Mouse (Mus musculus): Measurements from ENCODE around the gene Gnl3. TPM values are rescaled to one million over a fixed set of nuclear protein-coding genes. Genes with fewer than 3 reads are reported as not detected.

Gnl3 gene
- polyA plus RNA-seq (2014; fragmentation: Nextera tagmentation; extraction: Ambion mirVana): 126 and 129 TPM in 2 replicates

- H3K4me3 ChIP-seq (ENCODE audit: low read depth, low read length): peak within 1 kb of the TSS; percentile 64
- no peaks in the 10 kb centered on the region for H3K27me3 ChIP-seq (ENCODE audit: control insufficient read depth, insufficient read depth, low read length)
- peak within 1 kb of the TSS; percentile 97 for H3K9ac ChIP-seq (ENCODE audit: low read length)
- H3K4me2 ChIP-seq (ENCODE audit: low read depth, severe bottlenecking): peak within 1 kb of the TSS; percentile 49
- H3K4me1 ChIP-seq (ENCODE audit: control insufficient read depth, insufficient read depth, low read length): peaks cover 9% of the 10 kb centered on the region
- under 1% methylated on average over 51 of the region's 53 CpGs for WGBS
- ATAC-seq (ENCODE audit: insufficient number of reproducible peaks, low FRiP score, low TSS enrichment, low read depth) (peak; percentile 90), DNase-seq (ENCODE audit: low spot score) (peak; percentile 97)
- H3K9me3 ChIP-seq (ENCODE audit: control insufficient read depth, low read length): no peaks in the 10 kb centered on the region
- H3K36me3 ChIP-seq (ENCODE audit: control insufficient read depth, insufficient read depth, low read length): peaks cover 19% of the 10 kb centered on the region
- peak within 1 kb of the TSS; percentile 97 for H3K27ac ChIP-seq (replicated peaks; ENCODE audit: low read depth, low read length)
Measured at GRCm38 (mm10) chr14:31018860-31019291, at the start of gene Gnl3, which contains the start of gene Pbrm1. Gene Gnl3, minus strand, starts transcription at chr14:31019152. Gene Pbrm1, plus strand, starts transcription at chr14:31019138.

GRCm38 (mm10) chr14:31062277-31062676, 43.3 kb upstream of the Gnl3 start:
- Histone ChIP-seq H3K4me1 (ENCODE audit: control insufficient read depth, insufficient read depth, low read length) (no peaks in the 10 kb centered on the region), H3K4me3 (ENCODE audit: low read depth, low read length) (no peak overlapping the region), H3K27me3 (ENCODE audit: control insufficient read depth, insufficient read depth, low read length) (no peaks in the 10 kb centered on the region), H3K4me2 (ENCODE audit: low read depth, severe bottlenecking) (no peak overlapping the region), H3K9me3 (ENCODE audit: control insufficient read depth, low read length) (no peaks in the 10 kb centered on the region), H3K27ac (replicated peaks; ENCODE audit: low read depth, low read length) (no peak overlapping the region), H3K9ac (ENCODE audit: low read length) (no peak overlapping the region), H3K36me3 (ENCODE audit: control insufficient read depth, insufficient read depth, low read length) (peaks cover 17% of the 10 kb centered on the region)
- 79% methylated on average over 1 of the region's 1 CpGs for WGBS
- ATAC-seq (ENCODE audit: insufficient number of reproducible peaks, low FRiP score, low TSS enrichment, low read depth) (no peak), DNase-seq (ENCODE audit: low spot score) (no peak)

- H3K4me3 ChIP-seq (ENCODE audit: low read depth, low read length): no peak overlapping the region
- DNase-seq (ENCODE audit: low spot score) (no peak), ATAC-seq (ENCODE audit: insufficient number of reproducible peaks, low FRiP score, low TSS enrichment, low read depth) (no peak)
- H3K27me3 ChIP-seq (ENCODE audit: control insufficient read depth, insufficient read depth, low read length): no peaks in the 10 kb centered on the region
- no peak overlapping the region for H3K9ac ChIP-seq (ENCODE audit: low read length)
- H3K4me2 ChIP-seq (ENCODE audit: low read depth, severe bottlenecking): no peak overlapping the region
- 89% methylated on average over 1 of the region's 1 CpGs for WGBS
- H3K9me3 ChIP-seq (ENCODE audit: control insufficient read depth, low read length): no peaks in the 10 kb centered on the region
- no peak overlapping the region for H3K27ac ChIP-seq (replicated peaks; ENCODE audit: low read depth, low read length)
- no peaks in the 10 kb centered on the region for H3K4me1 ChIP-seq (ENCODE audit: control insufficient read depth, insufficient read depth, low read length)
- H3K36me3 ChIP-seq (ENCODE audit: control insufficient read depth, insufficient read depth, low read length): peaks cover 16% of the 10 kb centered on the region
Measured at GRCm38 (mm10) chr14:31045817-31046216, 26.9 kb upstream of the Gnl3 start.

- no peak overlapping the region for H3K9ac ChIP-seq (ENCODE audit: low read length)
- H3K4me2 ChIP-seq (ENCODE audit: low read depth, severe bottlenecking): no peak overlapping the region
- no peak for DNase-seq (ENCODE audit: low spot score)
- no peak overlapping the region for H3K4me3 ChIP-seq (ENCODE audit: low read depth, low read length)
- no peaks in the 10 kb centered on the region for H3K27me3 ChIP-seq (ENCODE audit: control insufficient read depth, insufficient read depth, low read length)
- no peaks in the 10 kb centered on the region for H3K9me3 ChIP-seq (ENCODE audit: control insufficient read depth, low read length)
- no peak for ATAC-seq (ENCODE audit: insufficient number of reproducible peaks, low FRiP score, low TSS enrichment, low read depth)
- H3K36me3 ChIP-seq (ENCODE audit: control insufficient read depth, insufficient read depth, low read length): peaks cover 16% of the 10 kb centered on the region
- no peak overlapping the region for H3K27ac ChIP-seq (replicated peaks; ENCODE audit: low read depth, low read length)
- H3K4me1 ChIP-seq (ENCODE audit: control insufficient read depth, insufficient read depth, low read length): no peaks in the 10 kb centered on the region
- 95% methylated on average over 5 of the region's 5 CpGs for WGBS
Measured at GRCm38 (mm10) chr14:31045296-31045695, 26.3 kb upstream of the Gnl3 start.

GRCm38 (mm10) chr14:31025785-31026184, 6.8 kb upstream of the Gnl3 start:
- H3K27me3 ChIP-seq (ENCODE audit: control insufficient read depth, insufficient read depth, low read length): no peaks in the 10 kb centered on the region
- no peak overlapping the region for H3K4me3 ChIP-seq (ENCODE audit: low read depth, low read length)
- H3K9ac ChIP-seq (ENCODE audit: low read length): no peak overlapping the region
- ATAC-seq (ENCODE audit: insufficient number of reproducible peaks, low FRiP score, low TSS enrichment, low read depth): no peak
- H3K36me3 ChIP-seq (ENCODE audit: control insufficient read depth, insufficient read depth, low read length): peaks cover 27% of the 10 kb centered on the region
- H3K27ac ChIP-seq (replicated peaks; ENCODE audit: low read depth, low read length): no peak overlapping the region
- H3K4me1 ChIP-seq (ENCODE audit: control insufficient read depth, insufficient read depth, low read length): no peaks in the 10 kb centered on the region
- DNase-seq (ENCODE audit: low spot score): no peak
- WGBS: 82% methylated on average over 3 of the region's 3 CpGs
- no peaks in the 10 kb centered on the region for H3K9me3 ChIP-seq (ENCODE audit: control insufficient read depth, low read length)
- no peak overlapping the region for H3K4me2 ChIP-seq (ENCODE audit: low read depth, severe bottlenecking)

GRCm38 (mm10) chr14:31022579-31022978, 3.6 kb upstream of the Gnl3 start:
- WGBS: 74% methylated on average over 1 of the region's 1 CpGs
- Histone ChIP-seq H3K4me3 (ENCODE audit: low read depth, low read length) (no peak overlapping the region), H3K36me3 (ENCODE audit: control insufficient read depth, insufficient read depth, low read length) (peaks cover 21% of the 10 kb centered on the region), H3K27ac (replicated peaks; ENCODE audit: low read depth, low read length) (no peak overlapping the region), H3K9me3 (ENCODE audit: control insufficient read depth, low read length) (no peaks in the 10 kb centered on the region), H3K4me2 (ENCODE audit: low read depth, severe bottlenecking) (no peak overlapping the region), H3K4me1 (ENCODE audit: control insufficient read depth, insufficient read depth, low read length) (peaks cover 8% of the 10 kb centered on the region), H3K9ac (ENCODE audit: low read length) (no peak overlapping the region), H3K27me3 (ENCODE audit: control insufficient read depth, insufficient read depth, low read length) (no peaks in the 10 kb centered on the region)
- no peak for ATAC-seq (ENCODE audit: insufficient number of reproducible peaks, low FRiP score, low TSS enrichment, low read depth)
- no peak for DNase-seq (ENCODE audit: low spot score)

- ATAC-seq (ENCODE audit: insufficient number of reproducible peaks, low FRiP score, low TSS enrichment, low read depth): peak; percentile 89
- Histone ChIP-seq H3K27ac (replicated peaks; ENCODE audit: low read depth, low read length) (peak overlapping the region; percentile 97), H3K27me3 (ENCODE audit: control insufficient read depth, insufficient read depth, low read length) (no peaks in the 10 kb centered on the region), H3K36me3 (ENCODE audit: control insufficient read depth, insufficient read depth, low read length) (peaks cover 15% of the 10 kb centered on the region), H3K4me3 (ENCODE audit: low read depth, low read length) (peak overlapping the region; percentile 64), H3K4me2 (ENCODE audit: low read depth, severe bottlenecking) (peak overlapping the region; percentile 49), H3K4me1 (ENCODE audit: control insufficient read depth, insufficient read depth, low read length) (peaks cover 9% of the 10 kb centered on the region), H3K9ac (ENCODE audit: low read length) (peak overlapping the region; percentile 97), H3K9me3 (ENCODE audit: control insufficient read depth, low read length) (no peaks in the 10 kb centered on the region)
- 8% methylated on average over 36 of the region's 56 CpGs for WGBS
- DNase-seq (ENCODE audit: low spot score): peak; percentile 84
Measured at GRCm38 (mm10) chr14:31019331-31020205, 616 bp upstream of the Gnl3 start.

- WGBS: 1% methylated on average over 2 of the region's 2 CpGs
- DNase-seq (ENCODE audit: low spot score) (no peak), ATAC-seq (ENCODE audit: insufficient number of reproducible peaks, low FRiP score, low TSS enrichment, low read depth) (no peak)
- Histone ChIP-seq H3K27me3 (ENCODE audit: control insufficient read depth, insufficient read depth, low read length) (no peaks in the 10 kb centered on the region), H3K4me2 (ENCODE audit: low read depth, severe bottlenecking) (peak overlapping the region; percentile 49), H3K9ac (ENCODE audit: low read length) (peak overlapping the region; percentile 97), H3K27ac (replicated peaks; ENCODE audit: low read depth, low read length) (no peak overlapping the region), H3K4me1 (ENCODE audit: control insufficient read depth, insufficient read depth, low read length) (peaks cover 9% of the 10 kb centered on the region), H3K4me3 (ENCODE audit: low read depth, low read length) (peak overlapping the region; percentile 64), H3K36me3 (ENCODE audit: control insufficient read depth, insufficient read depth, low read length) (peaks cover 22% of the 10 kb centered on the region), H3K9me3 (ENCODE audit: control insufficient read depth, low read length) (no peaks in the 10 kb centered on the region)
Measured at GRCm38 (mm10) chr14:31017854-31018253, 1.1 kb downstream of the Gnl3 start.

Measured in limb, embryonic 11.5 days (tissue).